Mouse (Mus musculus) ZHBTc4 (cell line): ENCODE results near the gene Gucy2g.

ENCODE experiments used
- DNase-seq: peaks from one replicate; pipeline ENCODE4 v3.0.0-alpha.2; 2011; ENCODE audit warnings: low read depth, low spot score

The Gucy2g gene

DNA sequence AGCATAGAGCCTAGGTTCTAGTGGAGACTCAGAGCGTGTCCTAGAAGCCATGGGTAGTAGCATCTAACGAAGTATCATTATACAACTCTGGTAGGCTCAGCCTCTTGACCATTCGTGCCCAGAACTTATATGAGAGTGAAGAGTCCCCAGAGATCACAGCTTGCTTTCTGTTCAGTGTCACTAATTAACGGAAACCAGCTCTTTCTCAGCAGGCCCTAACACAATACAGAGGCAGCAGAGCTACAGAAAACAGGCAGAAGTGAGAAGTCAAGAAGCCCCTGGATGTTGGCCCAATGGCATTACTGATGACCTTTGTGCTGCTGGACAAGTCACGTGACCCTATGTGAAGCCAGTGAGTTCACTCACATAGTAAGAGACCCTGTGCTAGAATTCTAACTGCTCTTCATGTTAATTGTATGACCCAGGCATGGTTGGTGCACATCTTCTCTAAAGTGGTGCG is at the start of gene Gucy2g:
TSS of gene Gucy2g (minus strand) at position 51 of the 460 bp plus-strand sequence.
- DNase-seq = no peak

- no peak for DNase-seq
Observed at GRCm38 (mm10) chr19:55288974-55289373, 47.9 kb upstream of the Gucy2g start.

GRCm38 (mm10) chr19:55286034-55286433 is 45.0 kb upstream of the Gucy2g start:
- no peak for DNase-seq

- DNase-seq = no peak
Observed at GRCm38 (mm10) chr19:55284093-55284492, 43.1 kb upstream of the Gucy2g start.

- no peak for DNase-seq
Observed at GRCm38 (mm10) chr19:55276770-55277169, 35.7 kb upstream of the Gucy2g start.

DNA sequence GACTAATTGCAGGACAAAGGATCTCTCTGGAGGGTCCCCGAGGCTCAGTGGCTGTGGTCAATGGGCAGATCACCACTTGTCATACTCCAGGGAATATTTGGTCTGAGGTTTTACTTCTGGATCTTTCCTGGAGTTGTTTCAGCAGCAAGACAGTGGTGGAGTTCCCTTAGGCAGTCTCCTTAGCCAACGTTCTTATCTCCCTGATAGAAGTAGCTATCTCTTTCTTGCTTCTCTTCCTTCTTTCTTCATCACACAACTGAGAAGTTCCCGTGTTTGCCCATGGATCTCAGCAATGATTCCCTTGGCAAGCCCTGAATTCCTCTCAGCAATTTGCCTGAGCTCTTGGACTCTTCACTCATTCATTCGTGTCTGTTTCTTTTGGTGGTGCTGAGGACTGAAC is 35.1 kb upstream of the Gucy2g start:
- no peak for DNase-seq

GRCm38 (mm10) chr19:55273340-55273739 is 32.3 kb upstream of the Gucy2g start:
- DNase-seq = no peak

GRCm38 (mm10) chr19:55271448-55271847 is 30.4 kb upstream of the Gucy2g start:
- peak; percentile 94 for DNase-seq

DNA sequence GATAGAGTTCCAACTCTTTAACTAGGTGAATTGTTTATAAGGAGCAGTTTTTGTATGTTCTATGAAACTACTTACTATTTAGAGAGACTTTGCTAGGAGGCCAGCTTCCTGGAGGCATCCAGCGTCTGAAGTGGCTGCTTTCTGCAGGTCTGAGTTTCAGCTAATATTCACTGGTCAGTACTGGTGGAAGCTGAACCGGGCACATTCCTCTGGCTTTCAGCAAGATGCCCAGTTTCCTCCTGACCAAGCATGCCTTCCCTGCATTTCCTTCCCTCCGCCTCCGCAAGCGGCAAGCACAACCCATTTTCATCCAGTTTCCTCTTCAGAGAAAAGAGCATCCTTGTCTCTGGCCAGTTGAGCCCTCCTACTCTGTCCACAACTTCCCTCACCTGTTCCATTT is 28.0 kb upstream of the Gucy2g start:
- no peak for DNase-seq

GRCm38 (mm10) chr19:55268150-55268549 is 27.1 kb upstream of the Gucy2g start:
- no peak for DNase-seq

DNA sequence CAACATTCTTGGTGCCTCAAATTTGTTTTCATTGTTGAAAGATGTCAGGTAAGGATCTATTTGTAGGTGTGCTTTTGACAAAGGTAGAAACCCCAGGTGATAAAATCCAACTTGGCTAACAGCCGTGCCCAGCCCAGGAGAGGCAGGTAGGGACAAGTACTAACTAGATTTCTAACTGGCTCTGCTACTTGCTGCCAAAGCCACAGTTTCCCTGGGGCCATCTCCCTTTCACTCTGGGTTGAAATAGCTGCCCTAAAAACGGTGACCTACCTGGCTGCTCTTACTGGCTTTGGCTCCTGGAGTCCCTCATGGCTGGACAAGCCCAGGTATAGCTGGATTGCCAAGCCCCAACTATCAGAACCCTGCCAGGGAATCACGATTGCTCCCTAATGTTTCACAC is 25.8 kb upstream of the Gucy2g start:
- no peak for DNase-seq

GRCm38 (mm10) chr19:55265269-55265668 is 24.2 kb upstream of the Gucy2g start:
- DNase-seq = no peak

DNA sequence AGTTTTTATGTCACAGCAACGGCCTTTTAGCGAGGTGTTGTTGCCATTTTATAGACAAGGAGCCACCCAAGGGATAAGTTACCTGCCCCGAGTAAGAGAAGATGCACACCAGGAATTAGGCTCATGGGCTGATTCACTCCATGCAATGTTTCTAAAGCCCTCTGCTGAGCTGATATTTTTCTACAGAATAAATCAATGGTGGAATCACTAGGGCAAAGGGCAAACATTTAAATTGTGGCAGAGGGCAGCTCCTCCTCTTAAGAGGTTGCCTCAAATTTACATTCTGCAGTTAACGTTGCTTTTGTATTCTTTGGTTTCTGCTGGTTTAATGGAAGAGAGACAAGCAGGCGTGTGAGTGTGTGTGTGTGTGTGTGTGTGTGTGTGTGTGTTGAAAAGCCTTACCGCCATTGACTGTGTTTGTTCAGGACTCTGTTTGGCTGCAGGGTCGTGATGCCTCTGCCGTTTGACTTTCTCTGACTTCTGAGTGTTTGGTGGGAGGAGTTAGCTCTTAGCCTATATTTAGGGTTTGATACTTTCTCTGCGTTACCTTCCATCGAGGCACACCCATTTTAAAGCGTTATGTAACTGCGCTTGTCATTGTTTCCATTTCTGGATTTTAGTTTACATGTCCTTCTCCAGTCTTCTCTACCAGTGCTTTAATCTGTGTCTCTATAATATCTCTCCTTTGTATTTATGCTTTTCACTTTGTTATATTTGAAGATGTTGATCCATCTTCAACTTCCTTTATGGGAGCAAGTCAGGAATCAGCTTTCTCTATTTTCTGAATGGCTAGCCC is 19.6 kb upstream of the Gucy2g start:
- DNase-seq = no peak

GRCm38 (mm10) chr19:55258514-55258913 is 17.5 kb upstream of the Gucy2g start:
- no peak for DNase-seq

- DNase-seq = no peak
Observed at GRCm38 (mm10) chr19:55257656-55258375, 16.8 kb upstream of the Gucy2g start.

DNA sequence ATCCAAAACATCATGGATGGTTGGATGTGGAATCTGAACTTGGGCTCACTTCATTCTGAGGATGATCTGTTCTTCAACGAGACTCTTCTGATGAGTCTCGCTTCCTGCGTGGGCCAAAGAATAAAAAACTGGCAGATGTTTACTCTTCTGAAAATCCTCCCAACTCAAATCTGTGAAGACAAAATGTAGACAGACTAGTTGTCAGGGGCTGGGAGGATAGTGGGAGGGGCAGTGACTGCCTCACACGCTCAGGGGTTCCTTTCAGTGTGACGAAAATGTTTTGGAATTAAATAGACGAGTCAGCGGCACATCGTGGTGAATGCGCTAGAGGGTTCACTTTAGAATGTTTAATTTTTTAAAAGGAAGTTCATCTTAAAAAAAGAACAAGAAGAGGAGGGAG is 15.1 kb upstream of the Gucy2g start:
- DNase-seq = no peak

DNA sequence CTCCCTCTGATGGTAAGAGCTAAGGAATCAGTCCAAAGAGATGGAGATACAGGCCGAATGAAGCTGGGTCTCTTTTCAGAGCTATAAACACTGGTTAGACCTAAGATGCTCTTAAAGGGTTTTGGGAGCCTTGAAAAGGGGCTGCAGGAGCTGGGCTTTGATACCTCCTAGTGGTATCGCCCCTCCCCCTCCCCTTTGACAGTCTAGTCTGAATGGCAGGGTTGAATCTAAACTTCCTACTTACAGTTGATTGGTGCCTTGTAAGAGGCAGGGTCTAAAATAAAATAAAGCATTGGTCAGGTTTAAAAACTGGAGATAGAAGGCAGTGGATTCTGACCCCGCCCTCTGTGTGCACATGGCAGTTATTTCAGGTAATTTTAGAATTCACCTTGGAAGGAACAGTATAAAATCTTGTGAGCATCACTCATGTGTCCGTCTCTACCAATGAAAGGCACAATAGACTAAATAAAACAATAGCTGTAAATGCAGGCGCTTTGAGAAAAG is 13.5 kb upstream of the Gucy2g start:
- DNase-seq = peak; percentile 41

DNA sequence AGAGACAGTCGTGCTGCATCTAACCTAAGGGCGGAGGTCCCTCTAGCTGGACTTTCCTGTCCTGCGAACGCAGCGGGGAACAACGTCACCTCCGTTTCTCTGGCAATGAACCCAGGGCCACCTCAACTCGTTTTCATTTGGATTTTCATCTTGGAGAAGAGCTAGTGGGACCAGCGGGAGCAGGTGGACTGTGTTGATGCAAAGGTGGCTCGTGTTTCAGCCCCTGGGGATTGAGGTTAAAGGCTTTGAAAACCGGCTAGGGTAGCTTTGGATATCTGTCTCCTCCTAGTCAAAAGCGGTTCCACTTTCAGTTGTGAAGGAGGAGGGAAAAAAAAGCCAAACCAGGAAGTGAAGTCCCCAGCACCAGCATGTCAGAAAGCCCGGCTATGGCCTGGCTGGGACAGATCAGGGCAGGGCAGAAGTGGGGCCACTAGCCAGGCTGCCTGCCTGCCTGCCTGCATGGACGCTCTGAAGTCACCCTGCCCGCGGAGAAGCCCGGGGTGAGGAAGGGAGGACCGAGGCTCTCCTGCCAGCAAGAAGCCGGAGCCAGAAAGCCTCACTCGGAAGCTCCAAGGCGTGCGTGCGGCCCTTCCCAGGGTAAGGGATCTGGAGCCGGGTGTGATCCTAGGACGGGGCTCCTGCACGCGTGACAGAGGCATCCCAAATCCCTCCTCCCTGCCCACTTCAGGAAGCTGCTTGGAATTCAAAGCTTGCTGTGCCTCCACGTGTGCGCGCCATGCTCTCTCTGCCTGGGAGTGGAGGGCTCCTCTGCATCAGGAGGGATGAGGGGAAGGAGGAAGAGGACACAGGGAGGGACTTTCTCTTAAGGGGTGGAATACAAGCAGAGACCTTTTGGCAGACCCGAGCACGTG is 12.8 kb upstream of the Gucy2g start:
- DNase-seq = peak; percentile 57

DNA sequence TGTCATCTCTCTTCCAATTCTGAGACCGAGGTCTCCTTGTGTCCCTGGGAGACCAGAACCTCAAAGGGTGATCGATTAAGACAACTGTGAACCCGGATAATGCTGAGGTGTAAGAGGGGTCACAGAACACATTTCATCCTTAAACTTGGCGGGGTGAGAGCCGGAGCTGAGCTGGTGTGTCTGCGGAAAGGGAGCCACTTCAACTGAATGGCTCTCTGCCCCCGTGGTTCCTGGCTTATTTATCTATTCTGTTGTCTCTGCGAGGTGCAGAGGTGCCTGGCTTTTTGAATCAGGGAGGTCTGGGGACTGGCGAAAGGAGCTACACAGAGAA is 12.2 kb upstream of the Gucy2g start:
- no peak for DNase-seq

DNA sequence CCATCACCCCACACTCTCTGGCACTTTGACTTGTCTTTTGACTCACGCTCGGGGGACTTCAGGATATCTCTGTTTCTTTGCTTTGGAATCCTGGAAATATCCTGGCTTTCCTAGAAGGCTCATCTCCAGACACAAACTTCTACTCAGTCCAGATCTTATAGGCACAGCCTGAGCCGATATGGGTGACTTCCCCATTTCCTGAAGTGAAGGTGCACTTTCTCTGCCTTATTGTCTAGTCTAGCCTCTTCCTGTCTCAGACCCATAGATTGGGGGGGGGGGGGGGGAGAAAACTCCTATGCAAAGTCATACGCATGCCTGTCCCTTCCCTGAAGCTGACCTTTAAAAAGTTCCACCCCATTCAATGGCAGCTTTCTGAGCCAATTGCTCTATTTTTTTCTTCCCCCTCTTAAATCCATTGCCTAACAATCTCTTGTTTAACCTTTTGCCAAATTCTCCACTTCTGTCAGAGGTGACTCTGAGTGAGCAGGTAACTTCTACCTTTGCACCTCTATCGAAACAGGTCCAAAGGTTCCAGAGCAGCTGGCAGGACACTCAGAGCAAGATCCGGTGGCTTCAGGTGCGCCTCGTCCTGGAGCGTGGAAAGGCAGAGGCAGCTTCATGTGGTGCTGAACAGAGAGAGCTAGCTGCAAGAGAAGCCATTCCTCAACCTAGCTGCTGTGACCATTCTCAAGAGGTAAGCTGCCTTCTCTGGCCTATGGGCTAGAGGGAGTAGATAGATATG is 10.5 kb upstream of the Gucy2g start, which contains the start of gene Acsl5:
TSS of gene Acsl5 (plus strand) at position 556 of the 742 bp plus-strand sequence.
- no peak for DNase-seq

DNA sequence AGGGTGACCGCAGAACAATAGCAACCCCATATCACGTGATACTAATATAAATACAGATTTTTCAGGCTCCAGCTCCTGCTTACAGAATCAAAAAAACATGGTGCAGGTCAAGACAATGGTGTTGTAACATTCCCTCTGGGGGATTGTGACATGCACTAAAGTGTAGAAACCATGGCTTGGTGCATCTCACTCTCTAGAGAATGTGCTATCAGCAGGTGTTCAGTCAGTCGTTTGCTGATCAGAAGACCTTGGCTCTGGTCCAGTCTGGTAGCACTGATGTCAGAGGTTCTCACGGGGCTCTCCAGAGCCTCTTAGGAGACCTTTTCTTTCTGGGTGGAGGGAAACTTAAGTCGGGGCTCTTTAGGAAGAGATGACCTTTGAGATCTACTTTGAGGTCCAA is 9.4 kb upstream of the Gucy2g start:
- DNase-seq = no peak
